Mouse (Mus musculus) brain, embryonic 14.5 days (tissue): ENCODE results near the gene Has3. TPM values are rescaled to one million over a fixed set of nuclear protein-coding genes. Genes with fewer than 3 reads are reported as not detected.
A peak's percentile ranks its signal among the peaks of the same experiment; 100 is the strongest.
"Not testable (repeated sequence)": the region's sequence is repeated elsewhere in the genome, so short reads cannot be mapped to it uniquely, and the experiment has no call there.

Experiments used
- DNase-seq: peaks from one replicate; pipeline ENCODE4 v3.0.0-alpha.2; 2011; ENCODE audit warnings: low read depth
- CTCF ChIP-seq: fragments of 200-500 bp; IDR thresholded peaks from 2 replicates; pipeline ENCODE4 v1.5.1; 2012; ENCODE audit warnings: inconsistent platforms, mild to moderate bottlenecking, moderate library complexity, borderline replicate concordance; ENCODE audit not compliant: insufficient read depth, insufficient read length; ENCODE audit errors: extremely low read depth
- POLR2A ChIP-seq: fragments of 200-500 bp; IDR thresholded peaks from 2 replicates; pipeline ENCODE4 v1.6.1; 2012; ENCODE audit warnings: mild to moderate bottlenecking, inconsistent platforms, borderline replicate concordance; ENCODE audit not compliant: poor library complexity, insufficient read depth, insufficient read length, severe bottlenecking; ENCODE audit errors: extremely low read depth
- polyA plus RNA-seq: library from polyadenylated mRNA; depleted of rRNA; stranded (reverse); fragments of >200 nt; gene quantifications from 2 replicates; pipeline ENCODE4 v1.2.3, GENCODE M21; 2012

Gene Has3
- polyA plus RNA-seq, 1 experiment = 9.0 TPM

GRCm38 (mm10) chr8:106862845-106863244, 7.2 kb upstream of the Has3 start:
- TF ChIP-seq POLR2A (no peak), CTCF (no peak)
- no peak for DNase-seq

GRCm38 (mm10) chr8:106865354-106865753, 4.7 kb upstream of the Has3 start:
- DNase-seq = peak; percentile 69
- TF ChIP-seq POLR2A (no peak), CTCF (no peak)

GRCm38 (mm10) chr8:106870537-106871327, 690 bp downstream of the Has3 start:
- DNase-seq = peak; percentile 78
- TF ChIP-seq CTCF (peak; percentile 35; the same call in 1 of the 2 replicates), POLR2A (peak; percentile 27; the same call in 1 of the 2 replicates)

GRCm38 (mm10) chr8:106871328-106871926, 1.4 kb downstream of the Has3 start:
- TF ChIP-seq CTCF (no peak), POLR2A (no peak)
- no peak for DNase-seq

GRCm38 (mm10) chr8:106871931-106872371, 1.9 kb downstream of the Has3 start:
- TF ChIP-seq POLR2A = no peak
- 0 out of 2 replicates have a peak, but pooled peaks have one; percentile 22 for TF ChIP-seq CTCF
- peak; percentile 66 for DNase-seq

- DNase-seq = peak; percentile 20
- TF ChIP-seq POLR2A (no peak), CTCF (no peak)
These were observed 2.5 kb downstream of the Has3 start for GRCm38 (mm10) chr8:106872454-106873034.

GRCm38 (mm10) chr8:106880121-106880707, 10.2 kb downstream of the Has3 start:
- TF ChIP-seq POLR2A (no peak), CTCF (no peak)
- peak; percentile 8 for DNase-seq

GRCm38 (mm10) chr8:106884094-106884493, 14.1 kb downstream of the Has3 start:
- not testable (repeated sequence) for DNase-seq

GRCm38 (mm10) chr8:106884826-106885400, 14.9 kb downstream of the Has3 start:
- DNase-seq = not testable (repeated sequence)

GRCm38 (mm10) chr8:106887336-106888189, 17.5 kb downstream of the Has3 start:
- TF ChIP-seq CTCF = peak; percentile 83; the same call in 1 of the 2 replicates
- TF ChIP-seq POLR2A = no peak
- DNase-seq = peak; percentile 91
